Mouse (Mus musculus) heart, postnatal 10 days (tissue): ENCODE results near the gene Fhad1. TPM values are rescaled to one million over a fixed set of nuclear protein-coding genes. Genes with fewer than 3 reads are reported as not detected.

Experiments
- DNase-seq, 2 experiments: peaks; one replicate each; pipeline ENCODE4 v3.0.0; 2021
- intact Hi-C: fragments of 180-260 bp; cut with DNase I; formaldehyde crosslinking; loops from one replicate; pipeline ENCODE4 v1.15.1; 2025
- total RNA-seq, 2 experiments: library from RNA; stranded (reverse); gene quantifications; 2 replicates each; pipeline ENCODE4 v1.2.3; 2021

Gene Fhad1
- total RNA-seq, 2 experiments from 2014 or later, result 1.2 TPM; not detected in 1

DNA sequence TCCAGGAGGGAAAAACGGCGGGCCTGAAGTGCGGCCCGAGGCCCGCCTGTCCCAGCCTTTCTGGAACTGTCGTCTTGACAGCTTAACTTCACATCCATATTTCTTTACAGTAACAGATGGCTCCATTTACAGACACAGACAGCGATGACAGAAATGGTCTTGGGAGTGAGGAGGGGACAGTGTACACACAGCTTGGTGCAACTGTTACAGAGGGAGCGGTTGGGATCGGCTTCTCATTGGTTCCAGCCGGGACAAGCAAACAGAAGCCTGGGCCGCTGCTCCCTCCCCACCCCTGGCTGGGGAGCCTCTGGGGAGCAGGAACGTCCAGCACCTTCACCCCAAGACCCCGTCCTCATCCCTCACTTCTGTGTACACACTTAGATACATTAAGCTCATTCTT is 65.4 kb downstream of the Fhad1 start:
- intact Hi-C loops, result no loop called here
- DNase-seq, result peak; percentile 35

DNA sequence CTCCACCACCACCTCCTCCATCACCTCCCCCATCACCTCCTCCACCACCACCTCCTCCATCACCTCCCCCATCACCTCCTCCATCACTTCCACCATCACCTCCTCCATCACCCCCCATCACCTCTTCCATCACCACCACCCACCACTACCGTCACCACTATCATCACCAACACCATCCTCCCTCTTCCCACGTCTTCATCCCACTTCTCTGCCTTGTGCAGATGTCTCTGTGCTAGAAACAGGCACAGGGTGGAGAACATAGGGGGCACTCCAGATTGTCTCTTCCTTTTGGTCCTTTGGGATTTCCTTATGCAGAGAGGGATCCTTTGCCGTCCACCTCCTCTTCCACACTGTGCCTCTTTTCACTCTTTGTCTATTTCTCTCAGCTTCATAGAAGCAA is 66.1 kb downstream of the Fhad1 start:
- intact Hi-C loops, result no loop called here
- no peak for DNase-seq

GRCm38 (mm10) chr4:141942403-141942802 is 72.5 kb downstream of the Fhad1 start:
- DNase-seq, result no peak
- intact Hi-C loops, result no loop called here

- intact Hi-C loops, result no loop called here
These were observed 73.6 kb downstream of the Fhad1 start for GRCm38 (mm10) chr4:141941289-141941688.

GRCm38 (mm10) chr4:141938535-141938934 is 76.3 kb downstream of the Fhad1 start:
- intact Hi-C loops, result no loop called here
- no peak for DNase-seq

More at GRCm38 (mm10) chr4:141941289-141941688, 73.6 kb downstream of the Fhad1 start:
- no peak for DNase-seq

DNA sequence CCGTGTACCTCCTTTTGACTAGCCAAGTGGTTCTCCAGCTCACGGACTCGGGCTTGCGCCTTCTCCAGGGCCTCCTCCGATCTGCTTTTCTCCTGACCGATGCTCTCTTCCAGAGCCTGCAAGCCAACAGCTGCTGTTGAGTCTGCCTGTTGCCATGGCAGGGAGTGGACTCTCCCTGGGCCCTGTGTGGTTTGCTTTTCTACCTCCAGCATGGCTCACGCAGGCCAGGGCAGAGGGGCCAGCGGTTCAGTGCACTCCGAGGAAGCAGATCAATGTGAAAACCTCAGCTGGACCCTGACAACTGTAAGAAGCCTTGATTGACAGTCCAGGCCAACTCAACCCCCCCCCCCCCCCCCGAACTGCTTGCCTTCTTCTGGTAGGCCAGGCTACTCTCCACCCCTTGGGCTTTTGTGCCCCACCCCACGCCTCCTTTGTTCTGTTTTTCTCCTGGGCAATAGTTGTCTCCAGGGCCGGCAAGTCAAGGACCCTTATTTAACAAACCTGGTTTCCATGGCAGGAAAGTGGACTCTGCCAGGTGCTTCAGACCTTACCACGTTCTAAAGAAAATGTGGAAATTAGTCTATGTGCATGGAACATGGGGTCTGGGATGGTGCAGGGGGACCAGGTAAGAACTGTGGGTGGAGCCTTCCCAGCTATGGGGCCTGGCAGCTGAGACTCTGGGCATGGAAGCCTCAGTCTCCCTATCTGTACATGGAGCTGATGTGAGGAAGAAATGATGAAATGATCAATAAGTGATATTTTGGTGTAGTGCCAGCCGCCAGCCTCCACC is 81.9 kb downstream of the Fhad1 start:
- intact Hi-C loops, result no loop called here
- DNase-seq, result no peak

DNA sequence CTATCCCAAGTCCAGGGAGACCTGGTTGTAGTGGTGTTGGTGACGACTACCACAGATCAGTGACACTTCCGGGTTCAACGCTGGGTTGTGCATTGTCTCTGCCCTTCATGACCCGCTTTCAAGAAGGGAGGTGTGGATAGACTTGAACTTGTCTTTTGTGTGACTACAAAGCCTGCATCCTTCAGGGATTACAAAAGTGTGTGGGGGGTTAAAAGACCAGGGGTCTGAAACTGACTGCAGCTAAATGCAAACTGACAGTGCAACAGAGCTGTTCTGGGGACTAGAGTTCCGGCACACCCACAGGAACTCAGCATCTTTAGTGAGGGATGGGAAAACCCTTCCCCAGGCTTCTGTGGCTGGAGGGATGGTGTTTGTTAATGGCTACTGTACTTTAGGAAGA is 83.4 kb downstream of the Fhad1 start:
- DNase-seq, result no peak
- intact Hi-C loops, result no loop called here

- intact Hi-C loops, result no loop called here
- no peak for DNase-seq
These were observed 84.9 kb downstream of the Fhad1 start for GRCm38 (mm10) chr4:141930001-141930400.

DNA sequence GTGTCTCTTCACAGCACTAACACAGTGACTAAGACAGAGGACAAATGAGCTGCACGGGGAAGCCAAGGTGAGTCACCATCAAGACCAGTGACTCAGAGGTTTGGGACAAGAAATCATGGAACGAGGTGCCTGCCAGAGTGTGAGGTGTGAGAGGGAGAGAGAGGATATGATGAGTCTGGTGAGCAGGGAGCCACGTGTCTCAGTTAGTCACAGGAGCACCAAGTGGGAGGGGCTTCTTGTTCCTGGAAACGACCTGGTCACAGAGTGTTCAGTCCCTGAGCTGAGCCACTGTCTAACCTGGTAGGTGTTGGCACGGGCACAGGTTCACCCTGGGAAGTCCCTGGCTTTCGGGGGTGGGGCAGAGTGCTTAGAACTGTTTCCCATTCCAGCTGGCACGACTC is 86.0 kb downstream of the Fhad1 start:
- intact Hi-C loops, result no loop called here
- peak; percentile 62 to 71 for DNase-seq

GRCm38 (mm10) chr4:141925781-141926345 is 89.0 kb downstream of the Fhad1 start:
- DNase-seq, result no peak
- intact Hi-C loops, result no loop called here

- DNase-seq, result no peak
- intact Hi-C loops, result no loop called here
These were observed 90.9 kb downstream of the Fhad1 start for GRCm38 (mm10) chr4:141923961-141924360.

DNA sequence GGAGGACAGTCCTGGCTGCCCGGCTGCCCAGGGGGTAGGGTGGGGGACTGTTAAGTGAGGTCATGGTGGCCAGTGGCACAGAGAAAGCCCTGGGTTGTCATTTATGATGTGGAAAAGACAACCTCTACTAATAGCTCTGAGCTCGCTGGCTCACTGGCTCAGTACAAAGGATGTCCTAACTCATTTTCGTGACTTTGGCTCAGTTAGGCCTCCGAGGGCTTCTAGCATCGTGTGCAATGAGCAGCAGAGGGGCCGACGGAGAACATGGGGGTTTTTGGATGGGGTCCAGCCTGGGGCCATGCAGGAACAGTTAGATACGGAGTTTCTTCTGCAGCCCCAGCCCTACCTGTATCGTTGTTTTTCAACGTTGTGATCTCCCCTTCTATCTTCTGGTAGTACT is 94.5 kb downstream of the Fhad1 start:
- DNase-seq, result no peak
- intact Hi-C loops, result no loop called here

DNA sequence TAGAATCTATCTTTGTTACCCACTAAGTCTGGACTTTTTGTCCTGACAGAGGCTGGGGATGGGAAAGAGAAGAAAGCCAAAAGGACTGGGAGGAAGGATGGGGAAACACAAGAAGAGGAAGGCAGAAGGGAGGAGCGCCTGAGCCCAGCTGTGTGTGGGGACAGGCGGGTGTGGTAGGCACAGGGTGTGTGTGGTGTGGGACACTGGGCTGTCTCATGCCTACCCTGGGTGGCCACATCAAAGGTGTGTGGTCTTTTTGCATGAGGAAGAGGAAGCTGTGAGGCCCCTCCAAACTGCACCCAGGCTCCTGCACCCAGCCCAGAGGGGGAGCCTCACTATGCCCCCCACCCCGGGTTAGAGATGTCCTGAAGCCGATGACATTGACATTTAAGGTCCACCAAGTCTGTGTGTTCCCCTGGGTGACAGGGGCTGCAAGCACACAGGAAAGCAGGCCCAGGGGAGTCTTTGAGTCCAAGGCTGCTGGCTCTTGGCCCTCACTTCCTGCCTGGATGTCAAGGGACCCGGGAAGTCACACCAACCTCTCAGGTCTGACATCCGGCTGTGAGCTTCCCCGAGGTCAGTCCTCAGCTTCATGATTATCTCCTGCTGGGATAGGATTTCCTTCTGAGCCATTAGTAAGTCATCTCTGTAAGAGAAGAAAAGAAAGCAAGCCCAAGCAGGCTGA is 97.0 kb downstream of the Fhad1 start:
- peak; percentile 22 to 30 for DNase-seq
- intact Hi-C loops, result no loop called here

DNA sequence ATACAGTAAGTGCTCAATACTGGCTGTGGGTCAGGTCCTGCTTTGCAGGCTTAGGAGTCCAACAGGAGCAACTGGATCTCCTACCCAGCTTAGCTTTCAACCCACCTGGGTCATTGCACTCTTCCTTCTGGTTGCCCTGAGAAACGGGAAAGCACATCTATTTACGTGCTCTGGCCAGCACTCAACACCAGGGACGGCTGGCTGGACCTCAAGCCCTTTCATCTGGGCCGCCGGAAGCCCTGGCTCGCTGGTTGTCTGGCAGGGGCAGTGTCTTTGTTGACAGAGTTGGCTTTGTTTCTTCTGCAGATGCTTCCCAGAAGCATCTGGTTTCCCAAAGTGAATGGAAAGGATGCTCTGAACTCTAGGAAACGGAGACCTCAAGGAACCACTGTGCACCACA is 100.8 kb downstream of the Fhad1 start:
- intact Hi-C loops, result no loop called here
- peak; percentile 90 to 92 for DNase-seq

DNA sequence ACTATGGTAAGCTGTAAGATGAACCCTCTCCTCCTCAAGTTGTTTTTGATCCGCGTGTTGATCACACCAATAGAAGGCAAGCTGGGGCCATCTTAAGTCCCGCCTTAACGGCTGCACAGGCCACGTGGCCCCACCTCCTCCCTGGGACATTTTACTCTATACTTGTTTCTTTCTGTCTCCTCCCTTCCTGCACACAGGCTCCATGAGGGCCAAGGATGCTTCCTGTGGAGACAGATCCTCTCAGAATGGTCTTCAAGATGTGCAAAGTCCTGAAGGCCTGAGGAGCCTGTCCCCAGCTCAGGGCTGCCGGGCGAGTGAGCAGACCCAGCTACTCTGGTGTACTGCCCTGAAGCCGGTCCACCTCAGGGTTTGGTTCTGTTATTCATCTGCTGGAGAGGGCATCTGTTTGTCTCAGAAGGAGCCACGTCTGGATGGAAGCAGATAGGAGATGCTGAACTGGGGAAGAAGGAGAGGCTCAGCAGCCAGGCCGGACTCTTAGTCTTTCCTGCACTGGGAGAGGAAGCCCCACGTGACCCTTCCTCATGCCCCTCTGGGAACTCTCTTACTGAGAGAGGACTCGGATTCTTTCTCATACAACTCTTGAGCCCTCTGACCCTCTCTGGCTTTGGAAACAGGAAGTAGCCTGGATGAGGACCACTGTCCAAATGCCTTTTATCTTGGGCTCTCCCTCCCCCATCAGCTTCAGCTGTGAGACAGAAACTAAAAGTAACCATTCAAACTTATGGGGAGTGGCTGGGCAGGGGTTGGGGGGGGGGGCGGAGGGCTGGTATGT is 101.5 kb downstream of the Fhad1 start:
- intact Hi-C loops, result no loop called here
- peak; percentile 58 to 66 for DNase-seq

GRCm38 (mm10) chr4:141904710-141905109 is 110.2 kb downstream of the Fhad1 start:
- intact Hi-C loops, result no loop called here
- no peak for DNase-seq

GRCm38 (mm10) chr4:141902479-141902858 is 112.4 kb downstream of the Fhad1 start:
- DNase-seq, result no peak
- intact Hi-C loops, result no loop called here

GRCm38 (mm10) chr4:141901711-141902478 is 113.0 kb downstream of the Fhad1 start:
- intact Hi-C loops, result no loop called here
- no peak for DNase-seq

DNA sequence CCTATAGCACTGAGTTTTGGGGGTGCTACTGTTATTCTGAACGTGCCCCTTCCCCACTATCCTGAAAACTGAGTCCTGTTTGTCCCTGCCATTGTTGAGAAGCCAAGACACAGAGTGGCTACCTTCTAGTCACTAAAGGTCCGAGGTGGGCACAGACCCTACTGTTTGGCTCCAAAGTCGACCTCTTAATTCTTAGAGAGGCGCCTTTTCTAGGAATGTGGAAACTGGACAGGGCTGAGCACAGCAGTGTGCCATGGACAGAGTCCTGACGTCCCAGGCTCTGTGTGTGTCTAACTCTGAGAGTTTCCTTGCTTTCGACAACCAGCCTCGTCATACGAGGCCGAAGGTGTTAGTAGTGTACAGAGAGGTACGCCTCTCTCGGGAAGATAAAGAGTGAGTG is 114.5 kb downstream of the Fhad1 start:
- intact Hi-C loops, result no loop called here
- DNase-seq, result no peak

- peak; percentile 55 to 60 for DNase-seq
- intact Hi-C loops, result no loop called here
These were observed 114.9 kb downstream of the Fhad1 start for GRCm38 (mm10) chr4:141899936-141900335.
